Mouse (Mus musculus) T-helper 17 cell (primary cell): ENCODE results near the gene Olfr617.
"Not testable (repeated sequence)": the region's sequence is repeated elsewhere in the genome, so short reads cannot be mapped to it uniquely, and the experiment has no call there.

Experiments
- in situ Hi-C, 2 experiments: fragments of 300-600 bp; cut with MboI, MseI; formaldehyde crosslinking; loops; 1 replicate in 1 of 2; 2 replicates in 1 of 2; pipeline ENCODE4 v1.15.1; 2025; ENCODE audit warnings: high pct_unique_total_duplicates in 2 of 2

Gene Olfr617

GRCm38 (mm10) chr7:103572761-103573160 lies at the start of gene Olfr617:
Gene Olfr617 (plus strand): TSS chr7:103573061.
- in situ Hi-C loops, result no loop called here

GRCm38 (mm10) chr7:103542617-103543016 lies 30.2 kb upstream of the Olfr617 start, which contains the start of gene Olfr612:
Gene Olfr612 (minus strand): TSS chr7:103542717.
- in situ Hi-C loops, result not testable (repeated sequence)

DNA sequence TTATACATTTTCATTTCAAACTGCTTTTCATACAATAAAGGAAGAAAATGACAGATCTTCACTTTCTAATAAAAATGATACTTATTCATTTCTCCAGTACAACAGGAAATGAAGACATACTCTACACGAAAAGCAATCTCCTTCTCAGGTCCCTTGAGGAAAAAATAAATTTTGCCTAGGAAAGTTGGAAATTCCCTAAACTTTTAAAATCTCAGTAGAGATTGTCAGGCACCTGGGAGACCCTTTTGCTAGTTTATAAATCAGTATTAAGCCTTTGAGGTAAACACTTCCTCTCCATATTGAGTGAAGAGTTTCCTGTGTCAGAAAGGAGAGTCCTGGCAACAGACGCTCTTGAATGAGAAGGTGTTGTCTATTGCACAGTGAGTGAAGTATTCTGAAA lies 25.1 kb upstream of the Olfr617 start, which contains the start of gene Olfr613:
Gene Olfr613 (plus strand): TSS at position 301 of the 400 bp plus-strand sequence.
- in situ Hi-C loops, result no loop called here

GRCm38 (mm10) chr7:103555779-103556178 lies 17.1 kb upstream of the Olfr617 start, which contains the start of gene Olfr615:
Gene Olfr615 (plus strand): TSS chr7:103556079.
- in situ Hi-C loops, result no loop called here

DNA sequence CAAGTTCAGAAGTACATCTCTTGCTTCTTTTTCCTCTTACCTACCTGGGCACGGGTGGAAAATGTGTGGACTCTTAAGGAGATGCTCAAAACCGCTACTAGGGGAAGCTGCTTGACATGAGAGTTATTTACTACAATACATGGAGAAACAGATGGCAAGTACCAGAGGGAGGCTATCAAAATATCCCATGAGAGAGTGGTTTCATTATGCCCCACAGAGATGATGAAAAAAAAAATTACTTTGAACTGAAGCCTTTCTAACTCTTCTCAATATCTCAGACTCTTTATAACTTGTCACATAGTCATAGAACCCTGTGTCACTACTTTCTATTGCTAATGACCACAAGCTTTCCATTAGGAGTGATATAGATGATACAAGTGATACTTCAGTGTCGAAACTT lies 3.8 kb upstream of the Olfr617 start, which contains the start of gene Olfr616:
Gene Olfr616 (minus strand): TSS at position 101 of the 400 bp plus-strand sequence.
- in situ Hi-C loops, result no loop called here

DNA sequence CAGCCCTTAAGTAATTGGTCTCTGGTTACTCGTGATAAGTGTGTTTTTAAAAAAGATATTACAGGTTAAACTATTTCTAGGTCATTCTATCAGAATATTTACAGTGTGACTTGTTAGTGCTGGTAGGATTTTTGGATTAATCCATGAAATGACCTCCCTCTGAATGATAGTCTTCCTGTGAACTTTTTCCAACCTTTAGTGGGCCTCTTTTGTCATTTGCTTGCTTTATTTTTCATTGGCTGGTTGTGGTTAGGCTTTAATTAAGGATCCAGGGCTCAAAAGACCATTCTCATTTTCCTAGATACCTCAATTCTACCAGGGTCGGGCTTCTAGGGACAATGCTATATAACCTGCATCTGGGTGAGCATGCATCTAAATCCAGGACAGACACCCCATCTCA lies 16.9 kb downstream of the Olfr617 start, which contains the start of gene Olfr618:
Gene Olfr618 (plus strand): TSS at position 301 of the 400 bp plus-strand sequence.
- in situ Hi-C loops, result no loop called here

DNA sequence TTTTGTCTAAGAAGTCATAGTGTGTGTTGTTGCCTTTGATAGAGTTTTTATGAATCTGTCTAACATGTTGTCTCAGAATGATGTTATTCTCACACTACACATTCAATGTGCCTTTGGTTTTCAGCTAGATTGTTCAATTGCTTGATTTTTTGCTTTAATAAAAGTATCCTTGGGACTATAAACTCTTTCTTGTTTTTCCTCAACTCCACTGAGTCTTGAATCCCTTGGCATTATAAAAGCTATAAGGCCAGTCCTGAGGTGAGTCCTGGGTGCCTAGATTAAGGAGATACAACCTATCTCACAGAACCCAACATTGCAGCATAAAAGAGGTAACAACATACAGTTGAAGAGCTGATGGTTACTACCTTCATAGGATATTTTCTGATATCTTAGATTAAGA lies 27.4 kb downstream of the Olfr617 start, which contains the start of gene Olfr619:
Gene Olfr619 (plus strand): TSS at position 301 of the 400 bp plus-strand sequence.
- in situ Hi-C loops, result no loop called here

- in situ Hi-C loops, result no loop called here
These were observed 34.6 kb downstream of the Olfr617 start for GRCm38 (mm10) chr7:103607425-103607824.

GRCm38 (mm10) chr7:103612434-103612833 lies 39.6 kb downstream of the Olfr617 start, which contains the start of gene Olfr620:
Gene Olfr620 (minus strand): TSS chr7:103612534.
- in situ Hi-C loops, result no loop called here
